21 mouse cellular contexts compared by ENCODE assay signal in genomic region chr11:32210623-32211022, GRCm38 (mm10). TPM values are rescaled to one million over a fixed set of nuclear protein-coding genes. Genes with fewer than 3 reads are reported as not detected.
DNase-seq lines count a peak whose midpoint lies in the region; ATAC-seq lines count a peak whose summit lies in the region.
"Had no signal": no experiment of that assay in that cellular context is flagged by ENCODE, and none has a peak within 500 bp of the region (broad histone marks: within the 10 kb centered on the region; RNA-seq: fewer than 3 reads in every experiment).

No protein-coding gene starts in this region.

- peaks cover 85% of the 10 kb centered on the region for H3K36me3 ChIP-seq in embryonic facial prominence, embryonic 13.5 days
- peaks cover 89% of the 10 kb centered on the region for H3K36me3 ChIP-seq in embryonic facial prominence, embryonic 10.5 days (replicated peaks)
- peaks cover 61% of the 10 kb centered on the region for H3K36me3 ChIP-seq in hindbrain, embryonic 12.5 days
- H3K36me3 ChIP-seq in hindbrain, embryonic 14.5 days (replicated peaks; ENCODE audit: control insufficient read depth, insufficient read depth): peaks cover 27% of the 10 kb centered on the region
- H3K36me3 ChIP-seq in midbrain, embryonic 11.5 days (ENCODE audit: control insufficient read depth, insufficient read depth, low read length): peaks cover 6% of the 10 kb centered on the region; the same call in 1 of the 2 replicates
- H3K36me3 ChIP-seq in midbrain, embryonic 15.5 days (replicated peaks): peaks cover 5% of the 10 kb centered on the region; the same call in 1 of the 2 replicates

- ATAC-seq in embryonic facial prominence, embryonic 13.5 days (ENCODE audit: insufficient number of reproducible peaks, insufficient read depth, low FRiP score, low TSS enrichment, low read depth): peak; percentile 28; the same call in 1 of the 2 replicates
- ATAC-seq in hindbrain, embryonic 12.5 days (ENCODE audit: low FRiP score): 0 out of 2 replicates have a peak, but pooled peaks have one; percentile 15
- no peak for ATAC-seq in hindbrain, embryonic 14.5 days (ENCODE audit: low FRiP score)
- no peak for ATAC-seq in midbrain, embryonic 11.5 days (ENCODE audit: low FRiP score)
- ATAC-seq in midbrain, embryonic 15.5 days (replicated peaks): no peak
- ATAC-seq: activated CD4-positive, CD25-positive, alpha-beta regulatory T cell, adult 4 months; forebrain, embryonic 15.5 days; hindbrain, postnatal 0 days; Patski had no signal

- WGBS in embryonic facial prominence, embryonic 13.5 days: 85% methylated on average over 9 of the region's 9 CpGs
- WGBS in embryonic facial prominence, embryonic 10.5 days: 88% methylated on average over 9 of the region's 9 CpGs
- WGBS in hindbrain, embryonic 12.5 days: 89% methylated on average over 9 of the region's 9 CpGs
- WGBS in hindbrain, embryonic 14.5 days: 91% methylated on average over 9 of the region's 9 CpGs
- 89% methylated on average over 9 of the region's 9 CpGs for WGBS in midbrain, embryonic 11.5 days
- 91% methylated on average over 9 of the region's 9 CpGs for WGBS in midbrain, embryonic 15.5 days

- H3K9ac ChIP-seq in embryonic facial prominence, embryonic 13.5 days: no peak overlapping the region
- H3K9ac ChIP-seq in hindbrain, embryonic 12.5 days: no peak overlapping the region
- no peak overlapping the region for H3K9ac ChIP-seq in hindbrain, embryonic 14.5 days
- H3K9ac ChIP-seq in midbrain, embryonic 11.5 days (ENCODE audit: low read length): no peak overlapping the region
- no peak overlapping the region for H3K9ac ChIP-seq in midbrain, embryonic 15.5 days
- H3K9ac ChIP-seq: forebrain, embryonic 15.5 days; heart, embryonic 13.5 days had no signal

- H3K4me2 ChIP-seq in embryonic facial prominence, embryonic 13.5 days: no peak overlapping the region
- H3K4me2 ChIP-seq in hindbrain, embryonic 12.5 days (replicated peaks): no peak overlapping the region
- no peak overlapping the region for H3K4me2 ChIP-seq in hindbrain, embryonic 14.5 days (replicated peaks)
- no peak overlapping the region for H3K4me2 ChIP-seq in midbrain, embryonic 11.5 days
- no peak overlapping the region for H3K4me2 ChIP-seq in midbrain, embryonic 15.5 days
- H3K4me2 ChIP-seq: forebrain, embryonic 15.5 days; heart, embryonic 13.5 days had no signal

- H3K4me3 ChIP-seq in embryonic facial prominence, embryonic 13.5 days: no peak overlapping the region
- no peak overlapping the region for H3K4me3 ChIP-seq in embryonic facial prominence, embryonic 10.5 days
- no peak overlapping the region for H3K4me3 ChIP-seq in hindbrain, embryonic 12.5 days
- no peak overlapping the region for H3K4me3 ChIP-seq in hindbrain, embryonic 14.5 days (replicated peaks; ENCODE audit: low read length)
- H3K4me3 ChIP-seq in midbrain, embryonic 11.5 days (ENCODE audit: low read depth, low read length): no peak overlapping the region
- H3K4me3 ChIP-seq in midbrain, embryonic 15.5 days: no peak overlapping the region
- H3K4me3 ChIP-seq: forebrain, embryonic 15.5 days; heart, adult 2 months; heart, embryonic 13.5 days had no signal

- no peak overlapping the region for H3K27ac ChIP-seq in embryonic facial prominence, embryonic 13.5 days
- no peak overlapping the region for H3K27ac ChIP-seq in embryonic facial prominence, embryonic 10.5 days (replicated peaks)
- H3K27ac ChIP-seq in hindbrain, embryonic 12.5 days: no peak overlapping the region
- H3K27ac ChIP-seq in hindbrain, embryonic 14.5 days: no peak overlapping the region
- no peak overlapping the region for H3K27ac ChIP-seq in midbrain, embryonic 11.5 days (ENCODE audit: low read depth, low read length)
- no peak overlapping the region for H3K27ac ChIP-seq in midbrain, embryonic 15.5 days
- H3K27ac ChIP-seq: forebrain, embryonic 15.5 days; heart, adult 2 months; heart, embryonic 13.5 days; hindbrain, postnatal 0 days had no signal

- no peaks in the 10 kb centered on the region for H3K27me3 ChIP-seq in embryonic facial prominence, embryonic 13.5 days
- no peaks in the 10 kb centered on the region for H3K27me3 ChIP-seq in embryonic facial prominence, embryonic 10.5 days (replicated peaks; ENCODE audit: low read depth, poor library complexity, severe bottlenecking)
- no peaks in the 10 kb centered on the region for H3K27me3 ChIP-seq in hindbrain, embryonic 12.5 days
- no peaks in the 10 kb centered on the region for H3K27me3 ChIP-seq in hindbrain, embryonic 14.5 days (ENCODE audit: control insufficient read depth, insufficient read depth, low read length)
- H3K27me3 ChIP-seq in midbrain, embryonic 11.5 days (ENCODE audit: control insufficient read depth, insufficient read depth, low read length): no peaks in the 10 kb centered on the region
- H3K27me3 ChIP-seq in midbrain, embryonic 15.5 days (replicated peaks): no peaks in the 10 kb centered on the region
- H3K27me3 ChIP-seq: forebrain, embryonic 15.5 days; heart, embryonic 13.5 days; Patski had no signal

- H3K9me3 ChIP-seq in embryonic facial prominence, embryonic 13.5 days: no peaks in the 10 kb centered on the region
- no peaks in the 10 kb centered on the region for H3K9me3 ChIP-seq in embryonic facial prominence, embryonic 10.5 days
- H3K9me3 ChIP-seq in hindbrain, embryonic 12.5 days (replicated peaks): no peaks in the 10 kb centered on the region
- H3K9me3 ChIP-seq in hindbrain, embryonic 14.5 days (ENCODE audit: control insufficient read depth, low read length): no peaks in the 10 kb centered on the region
- H3K9me3 ChIP-seq in midbrain, embryonic 11.5 days (ENCODE audit: control insufficient read depth, low read length): no peaks in the 10 kb centered on the region
- H3K9me3 ChIP-seq in midbrain, embryonic 15.5 days: no peaks in the 10 kb centered on the region
- H3K9me3 ChIP-seq: forebrain, embryonic 15.5 days; heart, embryonic 13.5 days had no signal

- DNase-seq in embryonic facial prominence, embryonic 10.5 days (ENCODE audit: low spot score): no peak
- DNase-seq in hindbrain, embryonic 14.5 days (ENCODE audit: low spot score): no peak
- peak; percentile 33 for DNase-seq in midbrain, embryonic 11.5 days (ENCODE audit: low spot score, missing footprints)
- no peak for DNase-seq in thymus, postnatal 36 days
- DNase-seq: adrenal gland, postnatal 36 days; cerebellum, adult 2 months; cerebellum, postnatal 25 days; gastrocnemius, postnatal 14 days; heart, adult 2 months; heart, postnatal 36 days had no signal

- peaks cover 11% of the 10 kb centered on the region for H3K4me1 ChIP-seq in embryonic facial prominence, embryonic 13.5 days
- peaks cover 11% of the 10 kb centered on the region for H3K4me1 ChIP-seq in embryonic facial prominence, embryonic 10.5 days
- peaks cover 5% of the 10 kb centered on the region for H3K4me1 ChIP-seq in hindbrain, embryonic 12.5 days
- H3K4me1 ChIP-seq in hindbrain, embryonic 14.5 days (replicated peaks; ENCODE audit: control insufficient read depth, insufficient read depth, low read length): peaks cover 5% of the 10 kb centered on the region; the same call in 1 of the 2 replicates
- H3K4me1 ChIP-seq in midbrain, embryonic 11.5 days (ENCODE audit: control insufficient read depth, insufficient read depth, low read length): peaks cover 5% of the 10 kb centered on the region
- H3K4me1 ChIP-seq in midbrain, embryonic 15.5 days: peaks cover 8% of the 10 kb centered on the region

RNA-seq across cellular contexts. Expression of gene Snrnp25, which starts 5.4 kb away (rescaled TPM):
- 64.4 and 69.3 TPM in 2 replicates for polyA plus RNA-seq in embryonic facial prominence, embryonic 13.5 days (2015; fragmentation: Nextera tagmentation; extraction: Ambion mirVana)
- polyA plus RNA-seq in embryonic facial prominence, embryonic 10.5 days (2016; fragmentation: Nextera tagmentation; extraction: Ambion mirVana): 102 and 106 TPM in 2 replicates
- 52.8 and 55.1 TPM in 2 replicates for polyA plus RNA-seq in hindbrain, embryonic 12.5 days (2016; fragmentation: Nextera tagmentation; extraction: Ambion mirVana)
- polyA plus RNA-seq in hindbrain, embryonic 14.5 days (2014; fragmentation: Nextera tagmentation; extraction: Ambion mirVana): 48.6 and 49.9 TPM in 2 replicates
- 77.0 and 87.0 TPM in 2 replicates for polyA plus RNA-seq in midbrain, embryonic 11.5 days (2014; fragmentation: Nextera tagmentation; extraction: Ambion mirVana)
- polyA plus RNA-seq in midbrain, embryonic 15.5 days (2015; fragmentation: Nextera tagmentation; extraction: Ambion mirVana): 40.4 and 48.3 TPM in 2 replicates

RNA-seq across cellular contexts. Expression of gene Il9r, which starts 10.5 kb away (rescaled TPM):
- 0.31 and 0.43 TPM in 2 replicates for polyA plus RNA-seq in embryonic facial prominence, embryonic 13.5 days (2015; fragmentation: Nextera tagmentation; extraction: Ambion mirVana)
- polyA plus RNA-seq in embryonic facial prominence, embryonic 10.5 days (2016; fragmentation: Nextera tagmentation; extraction: Ambion mirVana): 0.05 TPM in 1 of 2 replicates, not detected in the other
- not detected in 2 replicates for polyA plus RNA-seq in hindbrain, embryonic 12.5 days (2016; fragmentation: Nextera tagmentation; extraction: Ambion mirVana)
- polyA plus RNA-seq in hindbrain, embryonic 14.5 days (2014; fragmentation: Nextera tagmentation; extraction: Ambion mirVana): not detected in 2 replicates
- polyA plus RNA-seq in midbrain, embryonic 11.5 days (2014; fragmentation: Nextera tagmentation; extraction: Ambion mirVana): not detected in 2 replicates
- not detected in 2 replicates for polyA plus RNA-seq in midbrain, embryonic 15.5 days (2015; fragmentation: Nextera tagmentation; extraction: Ambion mirVana)
- polyA plus RNA-seq: C2C12; cerebellum, adult 2 months; forebrain, embryonic 15.5 days; hindbrain, embryonic 11.5 days; hindbrain, postnatal 0 days; intestine, embryonic 14.5 days; Patski had no signal

RNA-seq across cellular contexts. Expression of gene Rhbdf1, which starts 11.5 kb away (rescaled TPM):
- polyA plus RNA-seq in embryonic facial prominence, embryonic 13.5 days (2015; fragmentation: Nextera tagmentation; extraction: Ambion mirVana): 55.5 and 55.9 TPM in 2 replicates
- polyA plus RNA-seq in embryonic facial prominence, embryonic 10.5 days (2016; fragmentation: Nextera tagmentation; extraction: Ambion mirVana): 32.2 and 33.1 TPM in 2 replicates
- polyA plus RNA-seq in hindbrain, embryonic 12.5 days (2016; fragmentation: Nextera tagmentation; extraction: Ambion mirVana): 32.8 and 33.1 TPM in 2 replicates
- 18.9 and 20.0 TPM in 2 replicates for polyA plus RNA-seq in hindbrain, embryonic 14.5 days (2014; fragmentation: Nextera tagmentation; extraction: Ambion mirVana)
- polyA plus RNA-seq in midbrain, embryonic 11.5 days (2014; fragmentation: Nextera tagmentation; extraction: Ambion mirVana): 13.2 and 14.1 TPM in 2 replicates
- polyA plus RNA-seq in midbrain, embryonic 15.5 days (2015; fragmentation: Nextera tagmentation; extraction: Ambion mirVana): 21.3 and 23.8 TPM in 2 replicates

RNA-seq across cellular contexts. Expression of gene Mpg, which starts 15.7 kb away (rescaled TPM):
- polyA plus RNA-seq in embryonic facial prominence, embryonic 13.5 days (2015; fragmentation: Nextera tagmentation; extraction: Ambion mirVana): 42.2 and 44.1 TPM in 2 replicates
- 31.3 and 33.2 TPM in 2 replicates for polyA plus RNA-seq in embryonic facial prominence, embryonic 10.5 days (2016; fragmentation: Nextera tagmentation; extraction: Ambion mirVana)
- 30.4 and 32.3 TPM in 2 replicates for polyA plus RNA-seq in hindbrain, embryonic 12.5 days (2016; fragmentation: Nextera tagmentation; extraction: Ambion mirVana)
- polyA plus RNA-seq in hindbrain, embryonic 14.5 days (2014; fragmentation: Nextera tagmentation; extraction: Ambion mirVana): 29.7 and 37.5 TPM in 2 replicates
- 24.8 and 27.2 TPM in 2 replicates for polyA plus RNA-seq in midbrain, embryonic 11.5 days (2014; fragmentation: Nextera tagmentation; extraction: Ambion mirVana)
- 41.2 and 44.1 TPM in 2 replicates for polyA plus RNA-seq in midbrain, embryonic 15.5 days (2015; fragmentation: Nextera tagmentation; extraction: Ambion mirVana)

RNA-seq across cellular contexts. Expression of gene Nprl3, which starts 56.9 kb away (rescaled TPM):
- polyA plus RNA-seq in embryonic facial prominence, embryonic 13.5 days (2015; fragmentation: Nextera tagmentation; extraction: Ambion mirVana): 42.6 and 46.9 TPM in 2 replicates
- 45.9 and 47.8 TPM in 2 replicates for polyA plus RNA-seq in embryonic facial prominence, embryonic 10.5 days (2016; fragmentation: Nextera tagmentation; extraction: Ambion mirVana)
- polyA plus RNA-seq in hindbrain, embryonic 12.5 days (2016; fragmentation: Nextera tagmentation; extraction: Ambion mirVana): 51.3 and 51.7 TPM in 2 replicates
- 23.7 and 35.3 TPM in 2 replicates for polyA plus RNA-seq in hindbrain, embryonic 14.5 days (2014; fragmentation: Nextera tagmentation; extraction: Ambion mirVana)
- polyA plus RNA-seq in midbrain, embryonic 11.5 days (2014; fragmentation: Nextera tagmentation; extraction: Ambion mirVana): 28.3 and 34.0 TPM in 2 replicates
- polyA plus RNA-seq in midbrain, embryonic 15.5 days (2015; fragmentation: Nextera tagmentation; extraction: Ambion mirVana): 46.4 and 48.4 TPM in 2 replicates

Comparison
In these comparisons a context has a peak if more than half of its experiments do, and no peak if none do; other contexts are left out.
1. ATAC-seq: peak in embryonic facial prominence, embryonic 13.5 days (single experiment) and hindbrain, embryonic 12.5 days (single experiment); none in hindbrain, embryonic 14.5 days (single experiment), midbrain, embryonic 11.5 days (single experiment) and midbrain, embryonic 15.5 days (single experiment).